Mouse (Mus musculus) embryonic facial prominence, embryonic 11.5 days (tissue): Measurements from ENCODE around the gene Pkd1l2. TPM values are rescaled to one million over a fixed set of nuclear protein-coding genes. Genes with fewer than 3 reads are reported as not detected.

Experiments
- ATAC-seq: fragments of 200-750 bp; cut with Nextera tagmentation; replicated peaks from 2 replicates; pipeline ENCODE4 v1.8.0; 2017; ENCODE audit warnings: low read depth; ENCODE audit not compliant: insufficient number of reproducible peaks, low FRiP score, low TSS enrichment
- DNase-seq: peaks from one replicate; pipeline ENCODE4 v3.0.0-alpha.2; 2015; ENCODE audit warnings: low spot score
- H3K27ac ChIP-seq: fragments of 300-500 bp; sonication (generic); replicated peaks from 2 replicates; pipeline ENCODE4 v1.5.1; 2014; ENCODE audit warnings: mild to moderate bottlenecking, low read depth, low read length, control low read depth
- H3K27me3 ChIP-seq: fragments of 300-500 bp; sonication (generic); 2 replicates; pipeline ENCODE4 v1.6.1; 2014; ENCODE audit warnings: mild to moderate bottlenecking, low read length, moderate library complexity, mixed read lengths; ENCODE audit not compliant: control insufficient read depth, insufficient read depth
- H3K36me3 ChIP-seq: fragments of 300-500 bp; sonication (generic); replicated peaks from 2 replicates; pipeline ENCODE4 v1.6.1; 2014; ENCODE audit warnings: low read depth, mild to moderate bottlenecking, low read length, moderate library complexity, mixed read lengths; ENCODE audit not compliant: control insufficient read depth, insufficient read depth
- H3K4me1 ChIP-seq: fragments of 300-500 bp; sonication (generic); 2 replicates; pipeline ENCODE4 v1.6.1; 2014; ENCODE audit warnings: low read length, mixed read lengths; ENCODE audit not compliant: control insufficient read depth, insufficient read depth
- H3K4me2 ChIP-seq: fragments of 300-500 bp; sonication (generic); 2 replicates; pipeline ENCODE4 v1.6.1; 2014; ENCODE audit warnings: low read depth, mild to moderate bottlenecking, control low read depth, low read length, moderate library complexity
- H3K4me3 ChIP-seq: fragments of 300-500 bp; sonication (generic); 2 replicates; pipeline ENCODE4 v1.5.1; 2014; ENCODE audit warnings: low read depth, low read length, control low read depth
- H3K9ac ChIP-seq: fragments of 300-500 bp; sonication (generic); replicated peaks from 2 replicates; pipeline ENCODE4 v1.6.1; 2014; ENCODE audit warnings: mild to moderate bottlenecking, control low read depth, low read length
- H3K9me3 ChIP-seq: fragments of 300-500 bp; sonication (generic); replicated peaks from 2 replicates; pipeline ENCODE4 v1.6.1; 2016; ENCODE audit warnings: mild to moderate bottlenecking, low read length, inconsistent platforms, mixed read lengths; ENCODE audit not compliant: control insufficient read depth
- WGBS: fragments of 180-500 bp; shearing (Covaris S2); extraction: QIAGEN DNeasy Blood & Tissue Kit; methylation state at CpG from one replicate; pipeline ENCODE4 v1.1.7; 2014; 5-methylcytosine and 5-hydroxymethylcytosine counted together
- polyA plus RNA-seq: library from polyadenylated mRNA; unstranded; fragments of >200 nt; fragmentation: Nextera tagmentation; extraction: Ambion mirVana; gene quantifications from 2 replicates; pipeline ENCODE4 v1.2.1, GENCODE M21; 2014

Gene Pkd1l2
- polyA plus RNA-seq, 1 experiment from 2014 or later: not detected

DNA sequence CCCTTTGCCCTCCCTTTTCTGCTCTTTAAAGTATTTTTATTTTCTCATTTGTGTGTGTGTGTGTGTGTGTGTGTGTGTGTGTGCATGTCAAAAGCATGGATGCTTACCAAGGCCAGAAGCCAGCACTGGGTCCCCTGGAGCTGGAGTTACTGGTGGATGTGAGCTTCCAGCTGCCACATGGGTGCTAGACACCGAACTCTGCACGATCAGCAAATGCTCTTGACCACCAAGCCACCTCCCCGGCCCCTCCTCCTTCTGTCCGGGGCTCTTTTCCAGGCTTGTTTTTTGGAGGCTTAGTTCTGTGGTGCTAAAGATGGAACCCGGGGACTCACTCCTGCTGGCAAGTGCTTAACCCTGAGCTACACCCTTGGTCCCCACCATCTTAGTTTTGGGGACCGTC, 135.4 kb downstream of the Pkd1l2 start:
- Histone ChIP-seq H3K9me3 (no peaks in the 10 kb centered on the region), H3K36me3 (no peaks in the 10 kb centered on the region), H3K9ac (no peak overlapping the region), H3K27me3 (no peaks in the 10 kb centered on the region), H3K4me1 (no peaks in the 10 kb centered on the region), H3K4me2 (no peak overlapping the region), H3K27ac (no peak overlapping the region), H3K4me3 (no peak overlapping the region)
- ATAC-seq (no peak), DNase-seq (no peak)
- WGBS: 88% methylated on average over 6 of the region's 6 CpGs

DNA sequence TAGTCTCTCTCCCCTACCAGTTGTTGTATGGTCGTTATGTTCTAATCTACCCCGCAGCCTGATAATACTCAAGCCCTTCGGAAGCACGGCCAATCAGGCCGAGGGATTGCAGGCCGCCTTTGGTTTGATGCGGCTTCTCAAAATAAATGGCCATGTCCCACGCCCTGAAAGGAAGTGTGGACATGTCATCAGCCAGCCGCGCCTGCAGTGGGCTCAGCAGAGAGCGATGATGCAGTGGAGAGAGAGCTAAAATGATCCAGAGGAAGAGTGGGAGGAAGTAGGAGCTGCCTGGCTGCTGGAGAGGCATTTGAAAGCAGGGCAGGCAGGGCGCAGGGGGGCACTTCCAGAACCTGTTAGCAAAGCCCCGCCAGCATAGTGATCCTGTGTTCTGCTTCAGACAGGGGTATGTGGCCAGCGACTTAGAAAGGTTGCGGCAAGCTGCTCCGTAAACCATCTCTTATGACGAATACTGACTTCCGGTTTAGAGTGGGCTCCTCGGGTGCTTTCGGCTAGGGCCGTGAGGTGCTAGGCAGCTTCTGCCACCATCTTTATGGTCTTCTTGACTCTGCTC, 135.9 kb downstream of the Pkd1l2 start:
- no peaks in the 10 kb centered on the region for H3K36me3 ChIP-seq
- no peaks in the 10 kb centered on the region for H3K27me3 ChIP-seq
- no peak overlapping the region for H3K4me3 ChIP-seq
- no peaks in the 10 kb centered on the region for H3K4me1 ChIP-seq
- ATAC-seq (no peak), DNase-seq (no peak)
- WGBS: 88% methylated on average over 21 of the region's 21 CpGs
- H3K27ac ChIP-seq: no peak overlapping the region
- no peak overlapping the region for H3K4me2 ChIP-seq
- no peaks in the 10 kb centered on the region for H3K9me3 ChIP-seq
- no peak overlapping the region for H3K9ac ChIP-seq

Other genes with a start within 250 kb of the Pkd1l2 start
- gene Cmc2, start 161.0 kb downstream of the Pkd1l2 start, polyA plus RNA-seq: 90.6 and 92.2 TPM in 2 replicates
- gene Cenpn, start 160.7 kb downstream of the Pkd1l2 start, polyA plus RNA-seq: 56.7 and 58.4 TPM in 2 replicates
- 12.7 and 13.1 TPM in 2 replicates for gene Atmin, start 139.1 kb downstream of the Pkd1l2 start, polyA plus RNA-seq
- gene 1700030J22Rik, start 103.5 kb downstream of the Pkd1l2 start, polyA plus RNA-seq: 2.0 and 2.8 TPM in 2 replicates
- gene Gcsh, start 88.9 kb downstream of the Pkd1l2 start, polyA plus RNA-seq: 166 and 167 TPM in 2 replicates
- 0.11 TPM in 1 of 2 replicates, not detected in the other for gene Bco1, start 13.4 kb upstream of the Pkd1l2 start, polyA plus RNA-seq
- gene Gan, start 75.7 kb upstream of the Pkd1l2 start, polyA plus RNA-seq: 1.9 and 2.5 TPM in 2 replicates
- 16.1 and 20.4 TPM in 2 replicates for gene Cmip, start 174.6 kb upstream of the Pkd1l2 start, polyA plus RNA-seq